Mouse (Mus musculus) liver, embryonic 13.5 days (tissue): ENCODE measurements around the gene Apoa1. TPM values are rescaled to one million over a fixed set of nuclear protein-coding genes. Genes with fewer than 3 reads are reported as not detected.

Source experiments
- ATAC-seq: fragments of 200-750 bp; cut with Nextera tagmentation; 2 replicates; pipeline ENCODE4 v1.8.0; 2017; ENCODE audit warnings: low read depth, mild to moderate bottlenecking, moderate number of reproducible peaks, moderate library complexity
- DNase-seq: peaks from one replicate; pipeline ENCODE4 v3.0.0; 2022
- H3K27ac ChIP-seq: fragments of 300-500 bp; sonication (generic); 2 replicates; pipeline ENCODE4 v1.5.1; 2015; ENCODE audit warnings: moderate library complexity, mild to moderate bottlenecking, inconsistent platforms
- H3K27me3 ChIP-seq: fragments of 300-500 bp; sonication (generic); 2 replicates; pipeline ENCODE4 v1.6.1; 2015; ENCODE audit warnings: mild to moderate bottlenecking, inconsistent platforms
- H3K36me3 ChIP-seq: fragments of 300-500 bp; sonication (generic); 2 replicates; pipeline ENCODE4 v1.6.1; 2015; ENCODE audit warnings: mild to moderate bottlenecking, inconsistent platforms
- H3K4me1 ChIP-seq: fragments of 300-500 bp; sonication (generic); replicated peaks from 2 replicates; pipeline ENCODE4 v1.6.1; 2015; ENCODE audit warnings: inconsistent platforms
- H3K4me2 ChIP-seq: fragments of 300-500 bp; sonication (generic); 2 replicates; pipeline ENCODE4 v1.6.1; 2015; ENCODE audit warnings: inconsistent platforms, mild to moderate bottlenecking, moderate library complexity
- H3K4me3 ChIP-seq: fragments of 300-500 bp; sonication (generic); replicated peaks from 2 replicates; pipeline ENCODE4 v1.5.1; 2015; ENCODE audit warnings: mild to moderate bottlenecking, inconsistent platforms
- H3K9ac ChIP-seq: fragments of 300-500 bp; sonication (generic); 2 replicates; pipeline ENCODE4 v1.6.1; 2015; ENCODE audit warnings: mild to moderate bottlenecking, inconsistent platforms
- H3K9me3 ChIP-seq: fragments of 300-500 bp; sonication (generic); replicated peaks from 2 replicates; pipeline ENCODE4 v1.6.1; 2016; ENCODE audit warnings: inconsistent platforms
- WGBS: fragments of 180-500 bp; shearing (Covaris S2); methylation state at CpG from one replicate; pipeline ENCODE4 v1.1.7; 2015; ENCODE audit not compliant: insufficient replicate concordance; 5-methylcytosine and 5-hydroxymethylcytosine counted together
- polyA plus RNA-seq: library from polyadenylated mRNA; unstranded; fragments of >200 nt; fragmentation: Nextera tagmentation; extraction: Ambion mirVana; gene quantifications from 2 replicates; pipeline ENCODE4 v1.2.1, GENCODE M21; 2015

Gene Apoa1
- polyA plus RNA-seq = 2,174 and 2,280 TPM in 2 replicates

DNA sequence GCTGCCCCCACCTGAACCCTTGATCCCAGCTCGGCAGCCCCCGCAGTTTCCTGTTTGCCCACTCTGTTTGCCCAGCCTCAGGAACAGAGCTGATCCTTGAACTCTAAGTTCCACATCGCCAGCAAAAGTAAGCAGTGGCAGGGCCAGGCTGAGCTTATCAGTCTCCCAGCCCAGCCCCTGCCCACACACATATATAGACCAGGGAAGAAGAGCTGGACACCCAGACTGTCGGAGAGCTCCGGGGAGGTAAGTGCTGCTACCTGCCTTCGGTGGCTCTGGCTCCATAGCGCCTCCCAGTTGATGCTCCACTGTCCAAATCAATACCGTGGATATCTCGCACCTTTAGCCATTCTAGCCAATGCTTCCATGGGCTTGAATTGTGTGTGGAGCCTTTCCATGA is at the start of gene Apoa1:
Apoa1 (plus strand) TSS at position 90 of the 400 bp plus-strand sequence.
- DNase-seq = peak; percentile 17
- peak within 1 kb of the TSS; percentile 73 for H3K4me2 ChIP-seq
- no peaks in the 10 kb centered on the region for H3K27me3 ChIP-seq
- H3K4me3 ChIP-seq = peak within 1 kb of the TSS; percentile 57
- H3K27ac ChIP-seq = peak within 1 kb of the TSS; percentile 60
- peak; percentile 75 for ATAC-seq
- WGBS = 36% methylated on average over 9 of the region's 9 CpGs
- no peaks in the 10 kb centered on the region for H3K9me3 ChIP-seq
- peak within 1 kb of the TSS; percentile 64 for H3K9ac ChIP-seq
- peaks cover 51% of the 10 kb centered on the region for H3K4me1 ChIP-seq
- H3K36me3 ChIP-seq = no peaks in the 10 kb centered on the region

GRCm38 (mm10) chr9:46178595-46178994 is 49.8 kb upstream of the Apoa1 start:
- ATAC-seq (no peak), DNase-seq (no peak)
- 0 out of 2 replicates have a peak, but pooled peaks cover 11% of the 10 kb centered on the region for H3K36me3 ChIP-seq
- H3K4me2 ChIP-seq = no peak overlapping the region
- WGBS = 82% methylated on average over 9 of the region's 9 CpGs
- H3K9me3 ChIP-seq = no peaks in the 10 kb centered on the region
- H3K4me3 ChIP-seq = no peak overlapping the region
- H3K27me3 ChIP-seq = no peaks in the 10 kb centered on the region
- H3K4me1 ChIP-seq = peaks cover 19% of the 10 kb centered on the region
- H3K27ac ChIP-seq = no peak overlapping the region
- H3K9ac ChIP-seq = no peak overlapping the region

DNA sequence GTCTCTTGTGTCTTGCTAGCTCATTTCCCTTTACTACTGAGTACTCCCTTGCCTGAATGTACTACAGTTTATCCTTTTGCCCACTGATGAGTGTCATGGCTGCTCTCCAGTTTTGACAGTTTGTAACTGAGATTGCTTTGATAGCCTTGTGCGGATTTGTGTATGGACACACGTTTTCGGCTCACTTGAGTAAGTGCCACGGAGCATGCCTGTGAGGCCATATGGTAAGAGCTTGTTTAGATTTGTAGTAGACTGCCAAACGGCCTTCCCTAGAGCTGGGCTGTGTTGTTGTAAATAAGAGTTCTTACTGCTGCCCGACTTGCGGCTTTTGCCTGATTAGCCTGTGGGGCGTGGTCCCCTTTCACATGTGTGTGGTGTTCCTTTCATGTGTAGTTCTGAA is 47.1 kb upstream of the Apoa1 start:
- Histone ChIP-seq H3K4me2 (no peak overlapping the region), H3K27me3 (no peaks in the 10 kb centered on the region), H3K4me3 (no peak overlapping the region), H3K4me1 (peaks cover 3% of the 10 kb centered on the region; the same call in 1 of the 2 replicates), H3K27ac (no peak overlapping the region), H3K9me3 (no peaks in the 10 kb centered on the region), H3K36me3 (0 out of 2 replicates have a peak, but pooled peaks cover 11% of the 10 kb centered on the region), H3K9ac (no peak overlapping the region)
- 73% methylated on average over 8 of the region's 8 CpGs for WGBS
- DNase-seq (no peak), ATAC-seq (no peak)

- Histone ChIP-seq H3K4me2 (no peak overlapping the region), H3K9me3 (no peaks in the 10 kb centered on the region), H3K36me3 (no peaks in the 10 kb centered on the region), H3K4me1 (no peaks in the 10 kb centered on the region), H3K27me3 (no peaks in the 10 kb centered on the region), H3K9ac (no peak overlapping the region), H3K27ac (no peak overlapping the region), H3K4me3 (no peak overlapping the region)
- no peak for DNase-seq
- no peak for ATAC-seq
- 59% methylated on average over 5 of the region's 5 CpGs for WGBS
These were observed 43.8 kb upstream of the Apoa1 start for GRCm38 (mm10) chr9:46184542-46184941.

- no peak for ATAC-seq
- Histone ChIP-seq H3K4me1 (no peaks in the 10 kb centered on the region), H3K4me3 (no peak overlapping the region), H3K27me3 (no peaks in the 10 kb centered on the region), H3K4me2 (no peak overlapping the region), H3K9ac (no peak overlapping the region), H3K9me3 (no peaks in the 10 kb centered on the region), H3K27ac (no peak overlapping the region), H3K36me3 (no peaks in the 10 kb centered on the region)
- WGBS = 17% methylated on average over 2 of the region's 2 CpGs
- no peak for DNase-seq
These were observed 43.2 kb upstream of the Apoa1 start for GRCm38 (mm10) chr9:46185191-46185590.

DNA sequence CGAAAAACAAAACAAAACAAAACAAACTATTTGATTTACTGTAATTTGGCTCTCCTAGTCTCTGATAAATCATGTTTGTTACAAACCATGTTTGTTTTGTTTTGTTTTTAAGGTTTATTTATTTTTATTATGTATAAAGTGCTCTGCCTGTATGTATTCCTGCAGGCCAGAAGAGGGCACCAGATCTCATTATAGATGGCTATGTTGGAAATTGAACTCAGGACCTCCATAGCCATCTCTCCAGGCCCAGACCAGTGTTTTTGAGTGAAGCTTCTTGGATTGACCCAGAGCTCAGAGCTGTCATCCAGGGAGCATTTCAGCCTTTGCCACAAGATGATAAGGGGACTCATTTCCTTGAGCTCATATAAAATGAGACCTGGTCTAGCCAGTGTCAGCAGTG is 42.0 kb upstream of the Apoa1 start:
- 77% methylated on average over 1 of the region's 1 CpGs for WGBS

GRCm38 (mm10) chr9:46188370-46188769 is 40.0 kb upstream of the Apoa1 start:
- no peaks in the 10 kb centered on the region for H3K27me3 ChIP-seq
- no peak overlapping the region for H3K4me3 ChIP-seq
- no peak overlapping the region for H3K4me2 ChIP-seq
- H3K9me3 ChIP-seq = no peaks in the 10 kb centered on the region
- ATAC-seq (no peak), DNase-seq (no peak)
- no peaks in the 10 kb centered on the region for H3K4me1 ChIP-seq
- H3K36me3 ChIP-seq = no peaks in the 10 kb centered on the region
- H3K9ac ChIP-seq = no peak overlapping the region
- H3K27ac ChIP-seq = no peak overlapping the region
- WGBS = 73% methylated on average over 4 of the region's 4 CpGs

More for the DNA sequence above, 42.0 kb upstream of the Apoa1 start:
- H3K27ac ChIP-seq = no peak overlapping the region
- ATAC-seq (no peak), DNase-seq (no peak)
- no peaks in the 10 kb centered on the region for H3K9me3 ChIP-seq
- H3K4me1 ChIP-seq = no peaks in the 10 kb centered on the region
- H3K4me3 ChIP-seq = no peak overlapping the region
- no peak overlapping the region for H3K4me2 ChIP-seq
- H3K36me3 ChIP-seq = no peaks in the 10 kb centered on the region
- no peak overlapping the region for H3K9ac ChIP-seq
- H3K27me3 ChIP-seq = no peaks in the 10 kb centered on the region

GRCm38 (mm10) chr9:46188956-46189355 is 39.4 kb upstream of the Apoa1 start:
- no peak overlapping the region for H3K9ac ChIP-seq
- H3K4me1 ChIP-seq = no peaks in the 10 kb centered on the region
- H3K36me3 ChIP-seq = peaks cover 3% of the 10 kb centered on the region; the same call in 1 of the 2 replicates
- WGBS = 88% methylated on average over 5 of the region's 5 CpGs
- no peak overlapping the region for H3K4me3 ChIP-seq
- H3K4me2 ChIP-seq = no peak overlapping the region
- H3K27me3 ChIP-seq = no peaks in the 10 kb centered on the region
- DNase-seq (no peak), ATAC-seq (no peak)
- no peaks in the 10 kb centered on the region for H3K9me3 ChIP-seq
- no peak overlapping the region for H3K27ac ChIP-seq

- H3K4me1 ChIP-seq = no peaks in the 10 kb centered on the region
- no peak for DNase-seq
- H3K9ac ChIP-seq = no peak overlapping the region
- WGBS = 78% methylated on average over 10 of the region's 10 CpGs
- H3K27ac ChIP-seq = no peak overlapping the region
- H3K4me2 ChIP-seq = no peak overlapping the region
- no peaks in the 10 kb centered on the region for H3K9me3 ChIP-seq
- no peak overlapping the region for H3K4me3 ChIP-seq
- no peaks in the 10 kb centered on the region for H3K27me3 ChIP-seq
- no peak for ATAC-seq
- peaks cover 7% of the 10 kb centered on the region; the same call in 1 of the 2 replicates for H3K36me3 ChIP-seq
These were observed 39.0 kb upstream of the Apoa1 start for GRCm38 (mm10) chr9:46189381-46189780.

GRCm38 (mm10) chr9:46191234-46191633 is 37.1 kb upstream of the Apoa1 start:
- ATAC-seq (no peak), DNase-seq (no peak)
- H3K4me1 ChIP-seq = no peaks in the 10 kb centered on the region
- no peak overlapping the region for H3K9ac ChIP-seq
- H3K4me2 ChIP-seq = no peak overlapping the region
- peaks cover 23% of the 10 kb centered on the region for H3K36me3 ChIP-seq
- H3K27me3 ChIP-seq = no peaks in the 10 kb centered on the region
- no peak overlapping the region for H3K4me3 ChIP-seq
- 64% methylated on average over 8 of the region's 8 CpGs for WGBS
- no peaks in the 10 kb centered on the region for H3K9me3 ChIP-seq
- H3K27ac ChIP-seq = no peak overlapping the region

- peaks cover 3% of the 10 kb centered on the region; the same call in 1 of the 2 replicates for H3K4me1 ChIP-seq
- no peak overlapping the region for H3K9ac ChIP-seq
- H3K36me3 ChIP-seq = peaks cover 27% of the 10 kb centered on the region
- H3K27me3 ChIP-seq = no peaks in the 10 kb centered on the region
- WGBS = 55% methylated on average over 1 of the region's 1 CpGs
- DNase-seq = no peak
- no peak overlapping the region for H3K4me3 ChIP-seq
- no peak for ATAC-seq
- H3K4me2 ChIP-seq = no peak overlapping the region
- H3K9me3 ChIP-seq = no peaks in the 10 kb centered on the region
- no peak overlapping the region for H3K27ac ChIP-seq
These were observed 36.7 kb upstream of the Apoa1 start for GRCm38 (mm10) chr9:46191644-46192043.

DNA sequence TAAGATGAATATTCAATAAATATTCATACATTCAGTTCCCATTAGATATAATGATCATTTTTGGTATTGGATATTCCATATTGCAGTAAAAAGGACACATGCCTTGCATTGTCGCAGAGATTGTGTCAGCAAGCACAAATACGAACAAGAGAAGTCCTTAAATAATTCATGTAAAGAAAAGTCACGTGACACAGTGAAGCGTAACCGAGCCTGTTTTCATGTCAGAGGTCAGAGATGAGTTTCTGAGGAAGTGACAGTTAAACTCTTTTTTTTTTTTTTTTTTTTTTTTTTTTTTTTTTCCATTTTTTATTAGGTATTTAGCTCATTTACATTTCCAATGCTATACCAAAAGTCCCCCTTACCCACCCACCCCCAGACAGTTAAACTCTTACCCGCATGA is 35.7 kb upstream of the Apoa1 start:
- H3K9me3 ChIP-seq = no peaks in the 10 kb centered on the region
- peaks cover 11% of the 10 kb centered on the region for H3K4me1 ChIP-seq
- no peak overlapping the region for H3K4me2 ChIP-seq
- H3K4me3 ChIP-seq = no peak overlapping the region
- no peak overlapping the region for H3K27ac ChIP-seq
- H3K9ac ChIP-seq = no peak overlapping the region
- H3K36me3 ChIP-seq = peaks cover 28% of the 10 kb centered on the region
- no peak for DNase-seq
- WGBS = 78% methylated on average over 6 of the region's 6 CpGs
- no peaks in the 10 kb centered on the region for H3K27me3 ChIP-seq
- no peak for ATAC-seq
